Mouse (Mus musculus) lung, embryonic 14.5 days (tissue): ENCODE measurements around the gene Ensa. TPM values are rescaled to one million over a fixed set of nuclear protein-coding genes. Genes with fewer than 3 reads are reported as not detected.
"Not testable (repeated sequence)": the region's sequence is repeated elsewhere in the genome, so short reads cannot be mapped to it uniquely, and the experiment has no call there.

Experiments
- ATAC-seq: fragments of 200-750 bp; cut with Nextera tagmentation; 2 replicates; pipeline ENCODE4 v1.8.0; 2017; ENCODE audit warnings: mild to moderate bottlenecking, moderate TSS enrichment, moderate library complexity; ENCODE audit not compliant: insufficient read depth
- DNase-seq: peaks from one replicate; pipeline ENCODE4 v3.0.0-alpha.2; 2015
- H3K27ac ChIP-seq: fragments of 300-500 bp; sonication (generic); 2 replicates; pipeline ENCODE4 v1.5.1; 2014; ENCODE audit warnings: low read depth, mild to moderate bottlenecking, moderate library complexity
- H3K27me3 ChIP-seq: fragments of 300-500 bp; sonication (generic); 2 replicates; pipeline ENCODE4 v1.6.1; 2014; ENCODE audit warnings: low read length, control low read depth; ENCODE audit not compliant: insufficient read depth
- H3K36me3 ChIP-seq: fragments of 300-500 bp; sonication (generic); 2 replicates; pipeline ENCODE4 v1.6.1; 2014; ENCODE audit warnings: control low read depth; ENCODE audit not compliant: insufficient read depth
- H3K4me1 ChIP-seq: fragments of 300-500 bp; sonication (generic); 2 replicates; pipeline ENCODE4 v1.6.1; 2014; ENCODE audit warnings: antibody characterized with exemption, control low read depth; ENCODE audit not compliant: insufficient read depth
- H3K4me2 ChIP-seq: fragments of 300-500 bp; sonication (generic); 2 replicates; pipeline ENCODE4 v1.6.1; 2014; ENCODE audit warnings: mild to moderate bottlenecking
- H3K4me3 ChIP-seq: fragments of 300-500 bp; sonication (generic); 2 replicates; pipeline ENCODE4 v1.5.1; 2014; ENCODE audit warnings: low read depth, low read length
- H3K9ac ChIP-seq: fragments of 300-500 bp; sonication (generic); 2 replicates; pipeline ENCODE4 v1.6.1; 2014
- H3K9me3 ChIP-seq: fragments of 300-500 bp; sonication (generic); 2 replicates; pipeline ENCODE4 v1.6.1; 2016; ENCODE audit warnings: low read depth, low read length, control low read depth
- CTCF ChIP-seq: IDR thresholded peaks from 2 replicates; pipeline ENCODE4 v1.5.1; 2016; ENCODE audit warnings: antibody characterized with exemption, low read depth
- WGBS: fragments of 180-500 bp; shearing (Covaris S2); extraction: QIAGEN DNeasy Blood & Tissue Kit; methylation state at CpG from one replicate; pipeline ENCODE4 v1.1.7; 2014; 5-methylcytosine and 5-hydroxymethylcytosine counted together
- polyA plus RNA-seq: library from polyadenylated mRNA; unstranded; fragments of >200 nt; fragmentation: Nextera tagmentation; extraction: Ambion mirVana; gene quantifications from 2 replicates; pipeline ENCODE4 v1.2.1, GENCODE M21; 2014

The Ensa gene
- polyA plus RNA-seq, 1 experiment from 2014 or later = 66.7 TPM

DNA sequence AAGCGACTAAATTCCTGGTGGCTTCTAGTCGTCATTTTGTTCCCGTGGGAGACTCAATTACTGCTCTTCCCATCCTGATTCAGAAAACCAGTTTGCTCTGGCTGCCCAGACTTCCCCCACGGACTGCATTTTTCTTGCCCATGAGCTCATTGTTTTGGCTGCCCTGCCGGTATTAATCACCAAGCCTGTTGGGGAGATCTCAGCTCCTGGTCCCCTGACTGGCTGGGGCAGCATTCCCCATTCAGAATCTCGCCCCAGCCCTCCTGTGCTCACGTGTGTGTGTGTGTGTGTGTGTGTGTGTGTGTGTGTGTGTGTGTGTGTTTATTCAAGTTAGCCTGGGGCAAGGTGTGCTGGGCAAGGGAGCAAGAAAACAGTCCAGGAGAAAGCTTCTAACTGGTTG lies 43.2 kb downstream of the Ensa start:
- Histone ChIP-seq H3K9ac (peak overlapping the region; percentile 21; the same call in 1 of the 2 replicates), H3K9me3 (no peaks in the 10 kb centered on the region), H3K36me3 (peaks cover 34% of the 10 kb centered on the region), H3K4me3 (0 out of 2 replicates have a peak overlapping the region, but pooled peaks have one; percentile 0), H3K27me3 (no peaks in the 10 kb centered on the region), H3K27ac (peak overlapping the region; percentile 94), H3K4me1 (peaks cover 28% of the 10 kb centered on the region), H3K4me2 (peak overlapping the region; percentile 42)
- 16% methylated on average over 7 of the region's 7 CpGs for WGBS
- TF ChIP-seq CTCF = no peak
- DNase-seq = peak; percentile 83
- ATAC-seq = peak; percentile 59

DNA sequence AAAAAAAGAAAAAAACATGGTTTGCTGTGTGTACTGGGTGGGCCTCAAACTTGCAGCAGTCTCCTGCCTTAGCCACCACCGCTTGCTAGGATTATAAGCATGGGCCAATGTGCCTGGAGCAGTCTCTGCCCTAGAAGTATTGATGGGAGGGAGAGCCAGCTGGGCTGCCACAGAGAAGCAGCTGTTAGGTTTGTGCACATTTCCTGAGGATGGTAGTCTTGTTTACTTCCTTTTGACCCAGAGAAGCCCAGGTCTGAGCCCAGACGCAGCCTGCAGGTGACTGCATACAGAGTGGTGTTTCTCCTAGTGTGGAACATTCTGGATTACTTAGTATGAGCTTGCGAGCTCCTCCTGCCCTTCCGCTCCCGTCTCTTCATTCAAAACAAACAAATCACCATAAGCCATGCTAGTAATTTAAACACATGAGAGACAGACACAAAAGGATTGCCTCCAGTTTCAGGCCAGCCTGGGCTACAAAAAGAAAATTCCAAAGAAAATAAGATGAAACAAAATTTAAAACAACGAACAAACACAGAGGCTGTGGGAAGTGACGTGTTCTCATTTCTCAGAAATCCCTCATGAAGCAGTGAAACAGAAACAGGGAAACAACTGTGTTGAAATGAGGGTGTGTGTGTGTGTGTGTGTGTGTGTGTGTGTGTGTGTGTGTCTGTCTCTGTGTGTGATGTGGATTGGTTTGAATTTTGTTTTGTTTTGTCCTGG lies 44.0 kb downstream of the Ensa start:
- Histone ChIP-seq H3K4me1 (peaks cover 36% of the 10 kb centered on the region), H3K4me3 (no peak overlapping the region), H3K9me3 (no peaks in the 10 kb centered on the region), H3K4me2 (peak overlapping the region; percentile 42; the same call in 1 of the 2 replicates), H3K9ac (peak overlapping the region; percentile 21; the same call in 1 of the 2 replicates), H3K27me3 (no peaks in the 10 kb centered on the region), H3K27ac (peak overlapping the region; percentile 94), H3K36me3 (peaks cover 27% of the 10 kb centered on the region)
- ATAC-seq (no peak), DNase-seq (no peak)
- no peak for TF ChIP-seq CTCF
- 58% methylated on average over 7 of the region's 7 CpGs for WGBS

DNA sequence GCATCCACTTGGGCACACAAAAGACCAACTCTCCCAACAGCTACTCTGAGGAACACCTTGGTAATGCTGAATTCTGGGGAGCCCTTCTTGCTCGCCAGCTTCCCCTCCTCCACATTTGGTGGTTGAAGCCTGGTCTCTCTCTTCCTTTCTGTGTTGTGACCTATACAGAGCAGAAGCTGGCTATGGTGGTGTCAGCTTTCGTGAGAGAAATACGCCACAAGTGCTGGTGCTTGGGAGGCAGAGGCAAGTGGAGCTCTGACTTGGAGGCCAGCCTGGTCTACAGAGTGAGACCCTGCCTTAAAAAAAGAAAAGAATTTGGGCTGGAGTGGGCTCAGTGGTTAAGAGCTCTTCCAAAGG lies 44.5 kb downstream of the Ensa start:
- H3K4me3 ChIP-seq = no peak overlapping the region
- 81% methylated on average over 3 of the region's 3 CpGs for WGBS
- peaks cover 41% of the 10 kb centered on the region for H3K4me1 ChIP-seq

DNA sequence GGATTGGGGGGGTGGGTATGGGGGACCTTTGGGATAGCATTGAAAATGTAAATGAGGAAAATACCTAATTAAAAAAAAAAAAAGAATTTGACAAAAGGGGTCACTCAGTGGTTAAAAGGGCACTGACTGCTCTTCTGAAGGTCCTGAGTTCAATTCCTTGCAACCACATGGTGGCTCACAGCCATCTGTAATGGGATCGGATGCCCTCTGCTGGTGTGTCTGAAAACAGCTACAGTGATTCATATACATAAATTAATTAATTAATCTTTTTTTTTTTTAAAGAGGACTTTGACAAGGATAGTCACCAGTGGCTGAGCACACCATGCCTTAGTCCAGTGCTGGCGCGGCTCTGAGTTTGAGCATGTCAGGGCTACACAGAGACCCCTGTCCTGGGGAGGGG lies 45.6 kb downstream of the Ensa start:
- not testable (repeated sequence) for H3K27ac ChIP-seq, H3K27me3 ChIP-seq, H3K9me3 ChIP-seq, H3K4me3 ChIP-seq, DNase-seq, H3K4me2 ChIP-seq, H3K9ac ChIP-seq, H3K36me3 ChIP-seq, ATAC-seq
- H3K4me1 ChIP-seq = peaks cover 46% of the 10 kb centered on the region
- 89% methylated on average over 3 of the region's 3 CpGs for WGBS

More for the DNA sequence above, 44.5 kb downstream of the Ensa start:
- Histone ChIP-seq H3K9me3 (no peaks in the 10 kb centered on the region), H3K36me3 (peaks cover 21% of the 10 kb centered on the region), H3K9ac (no peak overlapping the region), H3K27ac (peak overlapping the region; percentile 94; the same call in 1 of the 2 replicates), H3K27me3 (no peaks in the 10 kb centered on the region), H3K4me2 (no peak overlapping the region)
- no peak for TF ChIP-seq CTCF
- DNase-seq (no peak), ATAC-seq (no peak)

DNA sequence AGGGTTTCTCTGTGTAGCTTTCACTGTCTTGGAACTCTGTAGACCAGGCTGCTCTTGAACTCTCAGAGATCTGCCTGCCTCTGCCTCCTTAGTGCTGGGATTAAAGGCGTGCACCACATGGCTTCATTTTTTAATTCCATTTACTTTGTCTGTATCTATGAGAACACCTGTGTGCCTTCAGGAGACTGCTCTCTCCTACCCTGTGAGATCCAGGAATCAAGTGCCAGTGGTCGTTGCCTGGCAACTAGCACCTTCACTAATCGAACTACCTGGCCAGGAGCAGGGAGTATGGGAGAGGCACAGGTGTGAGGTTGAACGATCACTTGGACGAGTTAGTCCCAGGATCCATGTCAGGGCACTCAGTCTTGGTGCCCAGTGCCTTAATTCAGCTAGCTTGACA lies 46.4 kb downstream of the Ensa start:
- no peak overlapping the region for H3K9ac ChIP-seq
- H3K36me3 ChIP-seq = peaks cover 8% of the 10 kb centered on the region; the same call in 1 of the 2 replicates
- no peak overlapping the region for H3K4me3 ChIP-seq
- ATAC-seq (no peak), DNase-seq (no peak)
- WGBS = 67% methylated on average over 5 of the region's 5 CpGs
- H3K4me1 ChIP-seq = peaks cover 44% of the 10 kb centered on the region
- H3K27me3 ChIP-seq = no peaks in the 10 kb centered on the region
- no peaks in the 10 kb centered on the region for H3K9me3 ChIP-seq
- TF ChIP-seq CTCF = no peak
- no peak overlapping the region for H3K4me2 ChIP-seq
- H3K27ac ChIP-seq = 0 out of 2 replicates have a peak overlapping the region, but pooled peaks have one; percentile 0

DNA sequence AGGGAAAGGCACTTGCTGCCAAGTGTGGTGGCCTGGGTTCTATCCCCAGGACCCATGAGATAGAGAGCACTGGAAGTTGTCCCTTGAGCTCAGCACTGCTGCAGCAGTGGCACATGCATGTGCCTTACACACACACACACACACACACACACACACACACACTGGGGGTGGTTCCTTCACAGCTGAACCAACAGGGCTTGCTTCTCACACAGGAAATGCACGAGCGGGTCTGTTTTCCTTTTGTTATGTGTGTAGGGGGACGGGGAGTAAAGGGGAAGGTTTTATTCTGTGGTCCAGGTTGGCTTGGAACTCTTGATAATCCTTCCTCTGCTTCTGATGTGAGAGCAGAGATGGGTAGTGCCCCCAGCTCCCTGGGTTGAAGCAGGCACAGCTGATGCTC lies 47.7 kb downstream of the Ensa start:
- H3K4me2 ChIP-seq = no peak overlapping the region
- no peaks in the 10 kb centered on the region for H3K27me3 ChIP-seq
- DNase-seq (no peak), ATAC-seq (no peak)
- no peak overlapping the region; the same call in 1 of the 2 replicates for H3K9ac ChIP-seq
- H3K9me3 ChIP-seq = no peaks in the 10 kb centered on the region
- peak overlapping the region; percentile 93 for H3K27ac ChIP-seq
- H3K4me1 ChIP-seq = peaks cover 42% of the 10 kb centered on the region
- 39% methylated on average over 3 of the region's 3 CpGs for WGBS
- TF ChIP-seq CTCF = no peak
- peaks cover 8% of the 10 kb centered on the region; the same call in 1 of the 2 replicates for H3K36me3 ChIP-seq
- H3K4me3 ChIP-seq = no peak overlapping the region

DNA sequence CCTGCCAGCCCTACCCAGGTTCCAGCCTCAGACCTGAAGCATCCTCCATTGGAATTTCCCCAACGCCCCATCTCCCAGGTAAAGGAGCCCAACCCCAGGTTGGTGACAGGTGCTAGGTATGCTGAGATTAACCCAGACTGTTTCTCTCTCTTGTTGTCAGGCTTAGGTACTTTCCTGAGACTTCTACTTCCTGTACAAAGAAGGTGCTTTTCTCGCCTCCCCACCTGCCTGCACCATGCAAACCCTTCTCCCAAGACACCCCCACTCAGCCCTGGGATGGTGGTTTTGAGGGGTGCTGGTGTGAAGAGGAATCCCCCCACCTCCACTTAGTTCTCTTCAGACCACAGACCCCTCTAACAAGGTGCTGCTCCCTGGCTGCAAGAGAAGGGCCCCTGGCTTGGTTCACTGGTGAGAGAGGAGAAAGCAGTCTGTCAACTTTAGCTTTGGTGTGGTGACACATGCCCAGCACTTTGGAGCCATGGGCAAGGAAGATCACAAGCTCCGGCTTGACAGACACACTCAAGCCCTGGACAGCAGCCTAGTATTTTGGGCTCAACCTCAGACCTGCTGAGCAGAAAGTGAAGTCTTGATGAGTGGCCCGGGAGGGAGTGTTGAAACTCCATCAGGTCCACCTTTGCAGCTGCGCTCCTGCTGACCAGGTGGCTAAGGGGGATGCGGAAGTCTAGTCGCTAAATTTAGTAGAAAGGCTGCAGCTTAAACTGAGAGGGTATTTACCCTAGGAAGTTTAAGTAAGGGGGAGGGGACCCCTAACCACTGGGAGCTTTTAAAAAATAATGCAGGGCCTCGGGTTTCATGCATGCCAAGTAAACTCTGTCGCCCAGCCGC lies 48.3 kb downstream of the Ensa start:
- ATAC-seq (no peak), DNase-seq (peak; percentile 46)
- Histone ChIP-seq H3K9ac (peak overlapping the region; percentile 54), H3K36me3 (peaks cover 8% of the 10 kb centered on the region; the same call in 1 of the 2 replicates), H3K27me3 (no peaks in the 10 kb centered on the region), H3K4me1 (peaks cover 37% of the 10 kb centered on the region), H3K4me3 (peak overlapping the region; percentile 14), H3K4me2 (peak overlapping the region; percentile 54), H3K9me3 (no peaks in the 10 kb centered on the region), H3K27ac (peak overlapping the region; percentile 93)
- no peak for TF ChIP-seq CTCF
- 29% methylated on average over 10 of the region's 10 CpGs for WGBS
